Mouse (Mus musculus): ENCODE measurements around the gene Gm20388. TPM values are rescaled to one million over a fixed set of nuclear protein-coding genes. Genes with fewer than 3 reads are reported as not detected.
A peak's percentile ranks its signal among the peaks of the same experiment; 100 is the strongest.

The Gm20388 gene
- total RNA-seq, 2 experiments from 2014 or later = 11.4 to 18.1 TPM

- ATAC-seq (replicated peaks; ENCODE audit: low FRiP score, low TSS enrichment, poor library complexity, severe bottlenecking) = no peak
Observed at GRCm38 (mm10) chr8:121727164-121727563, 1816.5 kb downstream of the Gm20388 start.

- ATAC-seq (replicated peaks; ENCODE audit: low FRiP score, low TSS enrichment, poor library complexity, severe bottlenecking) = no peak
Observed at GRCm38 (mm10) chr8:121729323-121729722, 1818.7 kb downstream of the Gm20388 start, which contains the start of gene Jph3. Jph3 (plus strand) TSS chr8:121729623.

DNA sequence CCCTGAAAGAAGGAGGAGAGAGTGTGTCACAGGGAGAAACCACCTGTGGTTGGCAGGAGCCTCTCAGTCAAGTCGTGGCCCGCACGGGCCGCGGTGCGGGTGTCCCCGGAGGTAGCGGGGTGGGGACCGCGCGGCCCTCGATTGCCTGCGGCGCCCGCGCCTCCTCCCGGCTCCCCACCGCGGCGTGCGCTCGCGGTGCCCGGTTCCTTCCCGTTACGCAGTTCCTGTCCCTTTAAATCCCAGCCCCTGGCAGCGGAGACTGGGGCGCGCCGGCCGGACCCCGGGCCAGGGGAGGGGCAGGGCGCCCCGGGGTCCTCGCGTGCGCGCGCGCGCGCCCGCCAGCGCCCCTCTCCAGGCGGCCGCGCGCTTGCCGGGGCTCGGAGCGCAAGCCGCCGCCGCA is 1819.1 kb downstream of the Gm20388 start:
- ATAC-seq (replicated peaks; ENCODE audit: low FRiP score, low TSS enrichment, poor library complexity, severe bottlenecking) = no peak

DNA sequence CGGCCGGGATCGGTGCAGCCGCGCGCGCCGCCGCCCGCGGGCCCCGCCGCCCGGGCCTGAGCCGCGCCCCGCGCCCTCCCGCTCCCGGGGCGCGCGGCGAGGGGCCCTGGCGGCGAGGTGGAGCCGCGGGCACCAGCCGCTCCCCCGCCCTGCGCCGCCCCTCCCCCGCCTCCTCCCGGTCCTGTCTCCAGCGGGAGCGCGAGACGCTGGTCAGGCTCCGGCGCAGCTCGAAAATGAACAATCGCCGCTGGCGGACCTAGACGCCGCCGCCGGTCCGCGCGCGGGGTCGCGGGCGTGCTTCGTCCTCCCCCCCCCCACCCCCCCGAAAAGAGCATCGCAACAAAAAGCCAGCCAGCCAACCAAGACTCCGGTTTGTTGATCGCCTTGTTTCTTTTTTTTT is 1819.5 kb downstream of the Gm20388 start:
- no peak for ATAC-seq (replicated peaks; ENCODE audit: low FRiP score, low TSS enrichment, poor library complexity, severe bottlenecking)

DNA sequence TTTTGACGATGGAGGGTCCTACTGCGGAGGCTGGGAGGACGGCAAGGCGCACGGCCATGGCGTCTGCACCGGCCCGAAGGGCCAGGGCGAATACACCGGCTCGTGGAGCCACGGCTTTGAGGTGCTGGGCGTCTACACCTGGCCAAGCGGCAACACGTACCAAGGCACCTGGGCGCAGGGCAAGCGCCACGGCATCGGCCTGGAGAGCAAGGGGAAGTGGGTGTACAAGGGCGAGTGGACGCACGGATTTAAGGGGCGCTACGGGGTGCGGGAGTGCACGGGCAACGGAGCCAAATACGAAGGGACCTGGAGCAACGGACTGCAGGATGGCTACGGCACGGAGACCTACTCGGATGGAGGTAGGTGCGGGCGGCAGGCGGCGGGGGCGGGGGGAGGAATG is 1820.0 kb downstream of the Gm20388 start:
- ATAC-seq (replicated peaks; ENCODE audit: low FRiP score, low TSS enrichment, poor library complexity, severe bottlenecking) = no peak

DNA sequence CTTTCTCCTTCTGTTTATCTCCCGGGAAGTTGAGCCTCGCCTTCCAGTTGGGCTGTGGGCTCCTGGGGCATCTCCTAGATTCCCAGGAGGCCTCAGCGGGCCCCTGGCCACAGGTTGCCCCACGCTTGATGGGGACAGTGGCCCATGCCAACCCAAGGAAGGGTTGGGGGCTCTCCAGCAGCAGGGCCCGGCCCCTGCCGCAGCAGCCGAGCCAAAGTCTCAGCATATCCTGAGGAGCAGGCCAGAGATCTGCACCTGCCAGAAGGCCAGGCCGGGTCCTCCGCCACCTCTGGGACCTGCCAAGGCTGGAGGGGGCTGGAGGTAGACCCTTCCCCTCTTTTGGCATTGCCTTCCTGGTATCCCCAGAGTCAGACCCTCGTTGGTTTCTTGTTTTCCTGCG is 1820.4 kb downstream of the Gm20388 start:
- no peak for ATAC-seq (replicated peaks; ENCODE audit: low FRiP score, low TSS enrichment, poor library complexity, severe bottlenecking)

GRCm38 (mm10) chr8:121731471-121732333 is 1821.1 kb downstream of the Gm20388 start:
- no peak for ATAC-seq (replicated peaks; ENCODE audit: low FRiP score, low TSS enrichment, poor library complexity, severe bottlenecking)

DNA sequence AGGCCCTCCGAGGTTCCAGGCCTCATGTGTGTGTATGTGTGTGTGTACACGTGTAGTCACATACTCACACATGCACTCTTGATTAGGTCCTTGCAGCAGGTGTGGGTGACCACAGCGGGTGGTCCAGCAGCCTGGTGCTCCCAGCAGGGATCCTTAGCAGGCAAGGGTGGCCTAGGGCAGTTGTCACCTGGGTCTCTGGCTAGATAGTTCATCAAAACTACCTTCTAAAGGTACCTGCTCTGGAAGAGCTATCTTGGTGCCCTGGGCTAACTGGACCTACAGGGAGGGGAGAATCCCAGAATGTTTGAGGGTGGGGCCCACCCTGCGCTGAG is 1821.7 kb downstream of the Gm20388 start:
- no peak for ATAC-seq (replicated peaks; ENCODE audit: low FRiP score, low TSS enrichment, poor library complexity, severe bottlenecking)

DNA sequence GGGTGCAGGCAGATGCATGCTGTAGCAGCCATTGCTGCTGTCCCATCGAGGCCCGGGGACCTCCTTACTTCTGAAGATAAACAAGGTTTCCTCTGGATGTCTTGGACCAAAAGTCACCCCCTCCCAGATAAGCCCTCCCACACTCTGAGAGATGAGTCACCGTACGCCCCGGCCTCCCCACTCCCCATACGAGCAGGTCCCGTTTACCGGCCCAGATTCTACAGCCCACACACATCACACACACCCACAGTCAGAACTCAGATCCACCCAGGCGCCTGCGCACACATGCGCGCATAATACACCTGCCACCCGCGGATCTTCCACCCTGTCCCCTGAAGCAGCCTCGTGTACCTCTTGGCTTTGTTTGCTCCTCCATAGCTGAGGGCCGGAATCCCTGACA is 1823.6 kb downstream of the Gm20388 start:
- ATAC-seq (replicated peaks; ENCODE audit: low FRiP score, low TSS enrichment, poor library complexity, severe bottlenecking) = no peak

DNA sequence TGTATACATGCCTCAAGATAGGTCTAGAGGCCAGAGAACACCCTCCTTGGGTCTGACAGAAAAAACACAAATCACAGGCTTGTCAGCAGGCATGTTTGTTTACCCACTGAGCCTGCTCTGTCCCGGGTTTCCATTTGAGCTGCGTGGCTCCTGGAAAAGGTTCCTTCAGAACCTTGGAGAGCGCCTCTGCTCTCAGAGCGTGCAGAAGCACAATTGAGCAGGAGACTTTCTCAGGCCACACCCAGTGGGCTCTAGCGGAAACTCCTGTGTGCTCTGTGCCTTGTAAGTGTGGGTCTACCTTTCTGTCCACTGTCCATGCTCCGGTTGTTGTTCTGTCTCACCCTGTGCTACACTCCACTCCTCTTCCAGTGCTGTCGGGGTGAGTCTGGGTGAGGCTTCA is 1825.6 kb downstream of the Gm20388 start:
- peak; percentile 64 for ATAC-seq (replicated peaks; ENCODE audit: low FRiP score, low TSS enrichment, poor library complexity, severe bottlenecking)

DNA sequence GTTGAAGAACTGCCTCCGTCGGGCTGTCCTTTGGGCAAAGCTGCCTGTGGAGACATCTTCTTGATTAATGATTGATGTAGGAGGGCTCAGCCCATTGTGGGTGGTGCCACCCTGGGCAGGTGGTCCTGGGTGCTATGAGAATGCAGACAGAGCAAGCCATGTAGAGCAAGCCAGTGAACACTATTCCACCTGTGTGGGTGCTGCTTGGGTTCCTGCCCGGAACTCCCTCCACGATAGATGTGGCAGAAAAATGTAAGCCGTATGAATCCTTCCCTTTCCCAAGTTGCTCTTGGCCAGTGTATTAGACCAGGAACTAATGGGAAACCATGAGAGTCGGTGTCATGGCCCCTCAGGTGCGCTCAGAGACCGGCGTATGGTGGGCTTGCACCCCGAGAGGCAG is 1830.1 kb downstream of the Gm20388 start:
- no peak for ATAC-seq (replicated peaks; ENCODE audit: low FRiP score, low TSS enrichment, poor library complexity, severe bottlenecking)

GRCm38 (mm10) chr8:121749501-121749900 is 1838.9 kb downstream of the Gm20388 start:
- no peak for ATAC-seq (replicated peaks; ENCODE audit: low FRiP score, low TSS enrichment, poor library complexity, severe bottlenecking)

GRCm38 (mm10) chr8:121750512-121750911 is 1839.9 kb downstream of the Gm20388 start:
- ATAC-seq (replicated peaks; ENCODE audit: low FRiP score, low TSS enrichment, poor library complexity, severe bottlenecking) = no peak

DNA sequence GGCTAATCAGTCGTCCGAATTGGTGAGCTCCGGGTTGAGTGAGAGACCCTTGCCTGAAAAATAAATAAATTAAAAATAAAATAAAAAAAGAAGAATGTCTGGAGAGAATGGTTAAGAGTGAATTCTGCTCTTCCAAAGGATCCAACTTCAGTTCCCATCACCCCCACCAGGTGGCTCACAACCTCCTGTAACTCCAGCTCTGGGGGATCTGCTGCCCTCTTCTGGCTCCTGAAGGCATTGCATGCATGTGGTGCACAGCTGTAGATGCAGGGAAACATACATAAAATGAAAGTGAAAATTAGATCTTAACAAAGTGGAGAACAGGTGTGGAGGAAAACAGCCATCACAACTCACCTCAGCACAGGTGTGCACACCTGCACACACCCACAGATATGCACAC is 1840.8 kb downstream of the Gm20388 start:
- ATAC-seq (replicated peaks; ENCODE audit: low FRiP score, low TSS enrichment, poor library complexity, severe bottlenecking) = peak; percentile 45

GRCm38 (mm10) chr8:121758470-121758869 is 1847.8 kb downstream of the Gm20388 start:
- no peak for ATAC-seq (replicated peaks; ENCODE audit: low FRiP score, low TSS enrichment, poor library complexity, severe bottlenecking)

GRCm38 (mm10) chr8:121760484-121760883 is 1849.8 kb downstream of the Gm20388 start:
- no peak for ATAC-seq (replicated peaks; ENCODE audit: low FRiP score, low TSS enrichment, poor library complexity, severe bottlenecking)

- ATAC-seq (replicated peaks; ENCODE audit: low FRiP score, low TSS enrichment, poor library complexity, severe bottlenecking) = peak; percentile 75
Observed at GRCm38 (mm10) chr8:121761480-121761879, 1850.8 kb downstream of the Gm20388 start.

DNA sequence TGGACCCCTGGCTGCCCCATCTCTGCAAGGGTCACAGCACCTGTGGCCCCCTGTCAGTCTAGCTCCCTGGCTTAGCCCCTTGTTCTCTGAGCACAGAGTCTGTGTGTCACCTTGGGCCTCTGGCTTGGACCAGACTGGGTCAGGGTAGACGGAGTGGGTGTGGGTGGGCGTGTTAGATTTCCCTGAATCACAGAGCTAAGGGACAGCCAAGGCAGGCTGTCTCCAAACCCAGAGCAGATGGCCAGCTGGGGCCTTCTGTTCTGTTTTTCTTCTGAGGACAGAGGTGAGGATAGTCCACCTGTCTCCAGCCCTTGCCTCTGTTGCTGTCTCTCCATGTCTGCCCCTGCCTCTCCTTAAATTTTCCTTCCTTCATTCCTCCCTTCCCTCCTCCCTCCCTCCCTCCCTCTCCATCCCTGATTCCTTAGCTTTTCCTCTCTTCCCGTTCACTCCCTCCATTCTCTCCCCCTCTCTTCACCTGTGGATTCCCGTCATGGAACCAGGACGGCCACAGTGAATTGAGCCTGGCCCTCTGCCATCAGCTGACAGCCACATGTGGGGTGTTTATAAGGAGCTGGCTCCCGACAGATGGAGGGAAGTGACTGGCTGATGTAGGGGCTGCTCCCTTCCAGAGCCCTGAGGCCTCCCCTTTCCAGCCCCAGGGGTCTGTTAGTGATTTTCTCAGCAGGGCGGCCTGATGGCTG is 1852.5 kb downstream of the Gm20388 start:
- no peak for ATAC-seq (replicated peaks; ENCODE audit: low FRiP score, low TSS enrichment, poor library complexity, severe bottlenecking)

- no peak for ATAC-seq (replicated peaks; ENCODE audit: low FRiP score, low TSS enrichment, poor library complexity, severe bottlenecking)
Observed at GRCm38 (mm10) chr8:121763700-121764013, 1853.0 kb downstream of the Gm20388 start.

- no peak for ATAC-seq (replicated peaks; ENCODE audit: low FRiP score, low TSS enrichment, poor library complexity, severe bottlenecking)
Observed at GRCm38 (mm10) chr8:121765594-121766138, 1855.0 kb downstream of the Gm20388 start.

DNA sequence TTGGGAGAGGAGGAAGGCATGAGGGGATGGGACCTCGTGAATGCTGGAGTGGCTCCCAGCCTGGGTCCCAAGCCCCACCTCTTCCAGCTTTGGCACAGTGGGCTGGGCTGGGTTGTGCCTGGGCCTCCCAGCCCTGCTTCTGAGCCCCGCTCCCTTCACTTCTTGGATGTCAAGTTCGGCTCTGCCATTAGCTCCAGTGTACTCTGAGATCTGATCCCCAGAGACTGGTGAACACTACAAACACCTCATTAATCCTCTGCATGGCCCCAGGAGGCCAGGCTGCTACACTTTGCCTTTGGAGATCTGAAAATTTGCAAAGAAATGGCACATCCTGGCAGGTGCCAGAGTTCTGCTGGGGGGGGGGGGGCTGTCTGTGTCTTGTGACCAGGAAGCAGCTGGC is 1858.5 kb downstream of the Gm20388 start:
- no peak for ATAC-seq (replicated peaks; ENCODE audit: low FRiP score, low TSS enrichment, poor library complexity, severe bottlenecking)

Measured in megakaryocyte-erythroid progenitor cell, adult 5-6 weeks (primary cell).